Mouse (Mus musculus) naive thymus-derived CD4-positive, alpha-beta T cell, adult 2 months (primary cell): ENCODE measurements around the gene Hivep1.

Experiments
- DNase-seq: peaks from one replicate; pipeline ENCODE4 v3.0.0-alpha.2; 2011; ENCODE audit warnings: low read depth

Hivep1 gene

GRCm38 (mm10) chr13:42113601-42114000 lies 61.8 kb downstream of the Hivep1 start:
- DNase-seq: no peak

GRCm38 (mm10) chr13:42116301-42116700 lies 64.5 kb downstream of the Hivep1 start:
- no peak for DNase-seq

GRCm38 (mm10) chr13:42119062-42119461 lies 67.2 kb downstream of the Hivep1 start:
- no peak for DNase-seq

GRCm38 (mm10) chr13:42121106-42121776 lies 69.4 kb downstream of the Hivep1 start:
- no peak for DNase-seq

GRCm38 (mm10) chr13:42121777-42122682 lies 70.2 kb downstream of the Hivep1 start:
- no peak for DNase-seq

- peak; percentile 38 for DNase-seq
These were observed 92.8 kb downstream of the Hivep1 start for GRCm38 (mm10) chr13:42144627-42145026.

- peak; percentile 12 for DNase-seq
These were observed 97.7 kb downstream of the Hivep1 start for GRCm38 (mm10) chr13:42149328-42150071.

- no peak for DNase-seq
These were observed 98.2 kb downstream of the Hivep1 start for GRCm38 (mm10) chr13:42150072-42150450.

GRCm38 (mm10) chr13:42150462-42151127 lies 98.8 kb downstream of the Hivep1 start:
- DNase-seq: no peak

GRCm38 (mm10) chr13:42158259-42158658 lies 106.4 kb downstream of the Hivep1 start:
- DNase-seq: no peak

- no peak for DNase-seq
These were observed 107.8 kb downstream of the Hivep1 start for GRCm38 (mm10) chr13:42159416-42160185.

- no peak for DNase-seq
These were observed 119.0 kb downstream of the Hivep1 start for GRCm38 (mm10) chr13:42170802-42171201.

GRCm38 (mm10) chr13:42174827-42175420 lies 123.1 kb downstream of the Hivep1 start:
- DNase-seq: no peak

- no peak for DNase-seq
These were observed 130.8 kb downstream of the Hivep1 start for GRCm38 (mm10) chr13:42182635-42183034.

GRCm38 (mm10) chr13:42184131-42184530 lies 132.3 kb downstream of the Hivep1 start:
- no peak for DNase-seq

- DNase-seq: no peak
These were observed 141.2 kb downstream of the Hivep1 start for GRCm38 (mm10) chr13:42193016-42193415.

- no peak for DNase-seq
These were observed 143.8 kb downstream of the Hivep1 start for GRCm38 (mm10) chr13:42195671-42196070.

GRCm38 (mm10) chr13:42197656-42198055 lies 145.8 kb downstream of the Hivep1 start:
- DNase-seq: no peak

- DNase-seq: no peak
These were observed 161.7 kb downstream of the Hivep1 start for GRCm38 (mm10) chr13:42213556-42213955.

GRCm38 (mm10) chr13:42222401-42222800 lies 170.6 kb downstream of the Hivep1 start:
- DNase-seq: no peak

- DNase-seq: no peak
These were observed 177.0 kb downstream of the Hivep1 start for GRCm38 (mm10) chr13:42228849-42229248.
